Mouse (Mus musculus) heart, adult 2 months (tissue): ENCODE results near the gene Mphosph9.

ENCODE experiments used
- CTCF ChIP-seq: fragments of 200-600 bp; IDR thresholded peaks from 2 replicates; pipeline ENCODE4 v1.8.1; 2022; ENCODE audit warnings: antibody characterized with exemption, mild to moderate bottlenecking, moderate library complexity
- EP300 ChIP-seq: fragments of 200-500 bp; IDR thresholded peaks from 2 replicates; pipeline ENCODE4 v1.6.1; 2011; ENCODE audit warnings: low read depth, low read length, control low read depth; ENCODE audit not compliant: insufficient read depth
- POLR2A ChIP-seq: fragments of 200-500 bp; IDR thresholded peaks from 2 replicates; pipeline ENCODE4 v1.6.1; 2011; ENCODE audit warnings: mild to moderate bottlenecking, low read depth, low read length, control low read depth; ENCODE audit not compliant: insufficient read depth

GRCm38 (mm10) chr5:124217566-124218249 lies 110.1 kb downstream of the Mphosph9 start:
- TF ChIP-seq EP300 (no peak), CTCF (no peak), POLR2A (no peak)
